Mouse (Mus musculus) G1E (cell line): ENCODE data around the gene Rd3.

Experiments used
- CTCF ChIP-seq: IDR thresholded peaks from 2 replicates; pipeline ENCODE4 v1.5.1; 2012; ENCODE audit warnings: low read depth, low read length, inconsistent platforms, mixed read lengths
- GATA1 ChIP-seq: IDR thresholded peaks from 2 replicates; pipeline ENCODE4 v1.6.1; 2012; ENCODE audit warnings: borderline replicate concordance, low read length, inconsistent platforms, mixed read lengths
- GATA2 ChIP-seq: IDR thresholded peaks from 2 replicates; pipeline ENCODE4 v1.6.1; 2012; ENCODE audit warnings: low read depth, low read length, inconsistent platforms, borderline replicate concordance
- POLR2AphosphoS5 ChIP-seq: IDR thresholded peaks from 2 replicates; pipeline ENCODE4 v1.6.1; 2012; ENCODE audit warnings: low read depth, low read length, inconsistent platforms; ENCODE audit not compliant: insufficient replicate concordance
- TAL1 ChIP-seq: conservative IDR thresholded peaks from 2 replicates; pipeline ENCODE4 v1.6.1; 2012; ENCODE audit warnings: low read depth, low read length, inconsistent platforms, mixed read lengths

DNA sequence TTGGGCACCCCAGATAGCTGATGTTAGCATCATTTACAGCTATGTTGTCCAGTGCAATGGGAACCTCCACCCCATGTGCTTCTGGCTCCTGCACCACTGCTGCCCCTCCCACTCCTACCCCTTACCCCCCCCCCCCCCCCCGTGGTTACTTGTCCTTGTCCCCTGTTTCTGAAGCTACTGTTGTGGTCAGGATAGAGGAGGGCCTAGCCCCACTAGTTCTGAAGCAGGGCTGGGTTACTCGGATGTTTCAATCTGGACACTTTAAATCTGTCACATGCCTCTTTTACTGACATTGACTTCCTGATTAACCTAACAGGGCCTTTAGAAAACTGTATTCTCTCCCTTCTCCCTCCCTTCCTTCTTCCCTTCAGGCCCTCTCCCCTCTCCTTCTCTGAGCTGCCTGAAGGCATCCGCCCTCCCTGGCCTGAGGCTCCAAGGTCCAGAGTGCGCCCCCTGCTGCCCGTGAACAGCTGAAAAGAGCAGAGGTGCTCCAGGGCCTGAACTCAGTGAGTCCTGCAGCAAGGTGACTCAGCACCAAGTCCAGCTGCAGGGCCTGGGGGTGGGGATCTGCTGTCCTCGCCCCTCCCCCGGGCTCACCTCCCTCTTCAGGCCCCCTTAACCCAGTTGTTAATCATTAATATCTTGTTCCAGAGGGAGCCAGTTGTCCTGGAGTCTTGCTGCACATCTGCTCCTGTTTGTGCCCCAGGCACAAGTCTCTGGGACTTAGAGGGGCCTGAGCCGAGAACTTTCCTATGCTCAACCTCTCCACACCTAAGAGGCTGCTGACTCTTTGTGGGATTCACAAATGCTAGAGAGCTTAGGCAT is 13.0 kb upstream of the Rd3 start:
- TF ChIP-seq CTCF = peak; percentile 53; the same call in 1 of the 2 replicates
- TF ChIP-seq POLR2AphosphoS5 = no peak
- TF ChIP-seq TAL1 = no peak
- no peak for TF ChIP-seq GATA1
- TF ChIP-seq GATA2 = no peak
